Mouse (Mus musculus) frontal cortex, adult 2 months (tissue): ENCODE results near the gene Hba-a1. TPM values are rescaled to one million over a fixed set of nuclear protein-coding genes. Genes with fewer than 3 reads are reported as not detected.

Experiments
- DNase-seq, 2 experiments: peaks; one replicate each; pipeline ENCODE4 v3.0.0; 2022; ENCODE audit warnings: low spot score in 1 of 2; ENCODE audit errors: extremely low spot score in 1 of 2
- polyA plus RNA-seq: library from polyadenylated mRNA; depleted of rRNA; stranded (reverse); fragments of >200 nt; gene quantifications from 2 replicates; pipeline ENCODE4 v1.2.3, GENCODE M21; 2012; rRNA removed

The Hba-a1 gene
- polyA plus RNA-seq, 1 experiment = 138 TPM

- DNase-seq = no peak
Measured at GRCm38 (mm10) chr11:32331861-32332260, 48.5 kb downstream of the Hba-a1 start.

DNA sequence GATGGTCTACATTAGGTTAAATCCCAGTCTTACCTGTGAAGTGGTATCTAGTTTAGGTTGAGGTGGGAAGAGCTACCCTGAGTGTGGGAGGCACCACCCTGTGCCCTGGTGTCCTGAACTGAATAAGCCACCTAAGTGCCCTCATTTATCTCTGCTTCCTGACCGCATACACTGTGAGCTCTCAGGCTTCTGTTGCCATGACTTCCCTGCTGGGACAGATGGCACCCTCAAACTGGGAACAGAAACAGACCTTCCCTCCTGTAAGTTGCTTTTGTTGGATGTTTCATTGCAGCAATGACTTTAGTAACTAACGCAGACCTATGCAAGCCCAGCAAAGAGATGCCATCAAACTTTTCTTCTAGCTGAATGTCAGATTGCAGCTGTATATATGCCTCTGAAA is 49.9 kb downstream of the Hba-a1 start:
- DNase-seq = no peak

Other genes starting within 250 kb of the Hba-a1 start
- not detected in 2 replicates for gene Il9r, start 83.2 kb upstream of the Hba-a1 start, polyA plus RNA-seq
- 47.4 and 54.0 TPM in 2 replicates for gene Snrnp25, start 78.1 kb upstream of the Hba-a1 start, polyA plus RNA-seq
- 23.6 and 26.7 TPM in 2 replicates for gene Rhbdf1, start 61.2 kb upstream of the Hba-a1 start, polyA plus RNA-seq
- 13.8 and 17.0 TPM in 2 replicates for gene Mpg, start 57.0 kb upstream of the Hba-a1 start, polyA plus RNA-seq
- gene Nprl3, start 15.8 kb upstream of the Hba-a1 start, polyA plus RNA-seq = 75.7 and 85.2 TPM in 2 replicates
- gene Hba-x, start 7.1 kb upstream of the Hba-a1 start, polyA plus RNA-seq = 5.3 and 14.7 TPM in 2 replicates
- 0.50 and 0.71 TPM in 2 replicates for gene Hbq1b, start 3.5 kb downstream of the Hba-a1 start, polyA plus RNA-seq
- gene Hba-a2, start 13.0 kb downstream of the Hba-a1 start, polyA plus RNA-seq = 443 and 591 TPM in 2 replicates
- 1.3 and 1.8 TPM in 2 replicates for gene Hbq1a, start 16.6 kb downstream of the Hba-a1 start, polyA plus RNA-seq
- gene Sh3pxd2b, start 64.3 kb downstream of the Hba-a1 start, polyA plus RNA-seq = 11.8 and 12.5 TPM in 2 replicates
- 24.0 and 25.4 TPM in 2 replicates for gene Ubtd2, start 171.9 kb downstream of the Hba-a1 start, polyA plus RNA-seq
- gene Efcab9, start 248.6 kb downstream of the Hba-a1 start, polyA plus RNA-seq = 0.34 and 0.64 TPM in 2 replicates
- 4.2 and 4.6 TPM in 2 replicates for gene Stk10, start 249.8 kb downstream of the Hba-a1 start, polyA plus RNA-seq